Mouse (Mus musculus) MEL (cell line): Measurements from ENCODE around the gene Kdm7a. TPM values are rescaled to one million over a fixed set of nuclear protein-coding genes. Genes with fewer than 3 reads are reported as not detected.

Source experiments
- DNase-seq: peaks from one replicate; pipeline ENCODE4 v3.0.0; 2011; ENCODE audit warnings: low read depth, low spot score
- H3K27ac ChIP-seq: 2 replicates; pipeline ENCODE4 v1.5.1; 2012; ENCODE audit warnings: low read depth, mild to moderate bottlenecking, control low read depth, low read length, moderate library complexity; ENCODE audit not compliant: control insufficient read depth
- H3K27me3 ChIP-seq, 2 experiments: fragments of 150-350 bp in 1 of 2; sonication (generic) in 1 of 2; 2 replicates each; pipeline ENCODE4 v1.6.1; 2012; ENCODE audit warnings: low read length in 2 of 2, mild to moderate bottlenecking in 2 of 2, improper control_type of control experiment in 1 of 2, moderate library complexity in 1 of 2; ENCODE audit not compliant: insufficient read depth in 2 of 2, control insufficient read depth in 1 of 2
- H3K36me3 ChIP-seq, 2 experiments: 2 replicates each; pipeline ENCODE4 v1.6.1; 2012 to 2014; ENCODE audit warnings: low read length in 2 of 2, improper control_type of control experiment in 1 of 2, inconsistent platforms in 1 of 2, mild to moderate bottlenecking in 1 of 2; ENCODE audit not compliant: insufficient read depth in 2 of 2, control insufficient read depth in 1 of 2
- H3K4me1 ChIP-seq, 2 experiments: fragments of 150-350 bp in 1 of 2; sonication (generic) in 1 of 2; 2 replicates each; pipeline ENCODE4 v1.6.1; 2012; ENCODE audit warnings: low read length in 2 of 2, improper control_type of control experiment in 1 of 2, mild to moderate bottlenecking in 1 of 2; ENCODE audit not compliant: insufficient read depth in 2 of 2, control insufficient read depth in 1 of 2
- H3K4me3 ChIP-seq, 2 experiments: fragments of 150-350 bp in 1 of 2; sonication (generic) in 1 of 2; 2 replicates each; pipeline ENCODE4 v1.5.1; 2012; ENCODE audit warnings: low read depth in 2 of 2, low read length in 2 of 2, mild to moderate bottlenecking in 2 of 2, moderate library complexity in 2 of 2, control low read depth in 1 of 2, improper control_type of control experiment in 1 of 2; ENCODE audit not compliant: control insufficient read depth in 1 of 2, insufficient read depth in 1 of 2
- H3K79me2 ChIP-seq: 2 replicates; pipeline ENCODE4 v1.6.1; 2012; ENCODE audit warnings: mild to moderate bottlenecking, low read length, moderate library complexity; ENCODE audit not compliant: control insufficient read depth, poor library complexity, insufficient read depth
- H3K9ac ChIP-seq: 2 replicates; pipeline ENCODE4 v1.6.1; 2012; ENCODE audit warnings: low read depth, mild to moderate bottlenecking, control low read depth, low read length, moderate library complexity; ENCODE audit not compliant: control insufficient read depth, poor library complexity, severe bottlenecking
- H3K9me3 ChIP-seq: fragments of 150-350 bp; sonication (generic); replicated peaks from 2 replicates; pipeline ENCODE4 v1.6.1; 2012; ENCODE audit warnings: mild to moderate bottlenecking, low read length, improper control_type of control experiment, moderate library complexity; ENCODE audit not compliant: insufficient read depth
- BHLHE40 ChIP-seq: IDR thresholded peaks from 2 replicates; pipeline ENCODE4 v1.6.1; 2012; ENCODE audit warnings: low read depth, mild to moderate bottlenecking, inconsistent platforms, low read length, improper control_type of control experiment, borderline replicate concordance
- CHD1 ChIP-seq: IDR thresholded peaks from 2 replicates; pipeline ENCODE4 v1.6.1; 2012; ENCODE audit warnings: low read depth, mild to moderate bottlenecking, inconsistent platforms, low read length, improper control_type of control experiment
- CHD2 ChIP-seq: IDR thresholded peaks from 2 replicates; pipeline ENCODE4 v1.6.1; 2011; ENCODE audit warnings: low read length, improper control_type of control experiment
- EP300 ChIP-seq, 2 experiments: IDR thresholded peaks; 2 replicates each; pipeline ENCODE4 v1.6.1; 2011; ENCODE audit warnings: improper control_type of control experiment in 2 of 2, low read length in 2 of 2, low read depth in 1 of 2, mild to moderate bottlenecking in 1 of 2
- GATA1 ChIP-seq: IDR thresholded peaks from 2 replicates; pipeline ENCODE4 v1.6.1; 2011; ENCODE audit warnings: low read depth, low read length, improper control_type of control experiment
- JUND ChIP-seq: IDR thresholded peaks from 2 replicates; pipeline ENCODE4 v1.6.1; 2011; ENCODE audit warnings: low read depth, mild to moderate bottlenecking, improper control_type of control experiment, low read length
- MAX ChIP-seq: IDR thresholded peaks from 2 replicates; pipeline ENCODE4 v1.6.1; 2011; ENCODE audit warnings: low read length, improper control_type of control experiment
- MYC ChIP-seq: IDR thresholded peaks from 2 replicates; pipeline ENCODE4 v1.6.1; 2011; ENCODE audit warnings: low read depth, mild to moderate bottlenecking, low read length, improper control_type of control experiment, moderate library complexity
- POLR2A ChIP-seq, 2 experiments: IDR thresholded peaks; 2 replicates each; pipeline ENCODE4 v1.6.1; 2011 to 2012; ENCODE audit warnings: low read length in 2 of 2, mild to moderate bottlenecking in 2 of 2, control low read depth in 1 of 2, improper control_type of control experiment in 1 of 2, low read depth in 1 of 2, moderate library complexity in 1 of 2; ENCODE audit not compliant: control insufficient read depth in 1 of 2, insufficient read depth in 1 of 2, poor library complexity in 1 of 2
- POLR2AphosphoS2 ChIP-seq: IDR thresholded peaks from 2 replicates; pipeline ENCODE4 v1.6.1; 2011; ENCODE audit warnings: low read length, improper control_type of control experiment
- TAL1 ChIP-seq: IDR thresholded peaks from 2 replicates; pipeline ENCODE4 v1.6.1; 2012; ENCODE audit warnings: mild to moderate bottlenecking, inconsistent platforms, low read length, moderate library complexity, mixed read lengths
- TBP ChIP-seq: IDR thresholded peaks from 2 replicates; pipeline ENCODE4 v1.8.0; 2011; ENCODE audit warnings: low read depth, low read length, improper control_type of control experiment
- TCF12 ChIP-seq: IDR thresholded peaks from 2 replicates; pipeline ENCODE4 v1.6.1; 2014; ENCODE audit warnings: low read depth, mild to moderate bottlenecking, inconsistent platforms, low read length, improper control_type of control experiment, moderate library complexity
- USF1 ChIP-seq: IDR thresholded peaks from 2 replicates; pipeline ENCODE4 v1.6.1; 2014; ENCODE audit warnings: low read depth, mild to moderate bottlenecking, inconsistent platforms, low read length, improper control_type of control experiment, moderate library complexity
- ZC3H11A ChIP-seq: IDR thresholded peaks from 2 replicates; pipeline ENCODE4 v1.6.1; 2012; ENCODE audit warnings: low read depth, mild to moderate bottlenecking, inconsistent platforms, low read length, improper control_type of control experiment
- ZMIZ1 ChIP-seq: IDR thresholded peaks from 2 replicates; pipeline ENCODE4 v1.6.1; 2012; ENCODE audit warnings: low read depth, mild to moderate bottlenecking, inconsistent platforms, low read length, improper control_type of control experiment, moderate library complexity
- polyA plus RNA-seq, 2 experiments: library from polyadenylated mRNA; stranded (reverse) in 1 of 2; unstranded in 1 of 2; fragments of >175 nt in 1 of 2; fragments of >200 nt in 1 of 2; gene quantifications; 2 replicates each; pipeline versions ENCODE4 v1.2.1 to v1.2.4; 2012; ENCODE audit warnings: low replicate concordance in 2 of 2, low read depth in 1 of 2; ENCODE audit not compliant: insufficient read length in 2 of 2, insufficient read depth in 1 of 2, missing spikeins in 1 of 2
- total RNA-seq: library from RNA; depleted of rRNA; stranded (reverse); fragments of 300-350 nt; gene quantifications from 2 replicates; pipeline ENCODE4 v1.2.3, GENCODE M21; 2012

Kdm7a gene
- total and polyA plus RNA-seq, 3 experiments = 1.7 to 2.5 TPM; not detected in 1

DNA sequence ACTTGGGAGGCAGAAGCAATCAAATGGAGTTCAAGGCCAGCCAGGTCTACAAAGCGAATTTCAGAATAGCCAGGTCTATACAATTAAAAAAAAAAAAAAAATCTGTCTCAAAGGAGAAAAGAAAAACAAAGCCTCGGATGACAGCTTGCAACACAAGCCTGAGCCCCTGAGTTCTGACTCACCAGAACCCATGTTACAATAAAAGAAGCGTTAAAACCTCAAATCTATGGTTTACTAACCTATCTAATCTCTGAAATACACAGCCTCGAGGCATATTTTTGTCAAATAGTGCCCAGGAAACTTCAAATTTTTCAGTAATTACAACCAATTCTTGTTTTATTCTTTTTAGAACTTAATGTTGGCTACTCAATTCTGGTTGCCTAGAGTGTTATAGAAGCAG lies 2.1 kb downstream of the Kdm7a start (continued):
- TF ChIP-seq TBP = 0 out of 2 replicates have a peak, but pooled peaks have one; percentile 0
- no peak for TF ChIP-seq POLR2A (IDR thresholded peaks at IDR 0.05; ENCODE audit: control insufficient read depth in 1 of 2, insufficient read depth in 1 of 2, low read depth in 1 of 2, low read length in 2 of 2, poor library complexity in 1 of 2)
- peak; percentile 8; the same call in 1 of the 2 replicates for TF ChIP-seq TAL1
- TF ChIP-seq CHD2 = no peak

DNA sequence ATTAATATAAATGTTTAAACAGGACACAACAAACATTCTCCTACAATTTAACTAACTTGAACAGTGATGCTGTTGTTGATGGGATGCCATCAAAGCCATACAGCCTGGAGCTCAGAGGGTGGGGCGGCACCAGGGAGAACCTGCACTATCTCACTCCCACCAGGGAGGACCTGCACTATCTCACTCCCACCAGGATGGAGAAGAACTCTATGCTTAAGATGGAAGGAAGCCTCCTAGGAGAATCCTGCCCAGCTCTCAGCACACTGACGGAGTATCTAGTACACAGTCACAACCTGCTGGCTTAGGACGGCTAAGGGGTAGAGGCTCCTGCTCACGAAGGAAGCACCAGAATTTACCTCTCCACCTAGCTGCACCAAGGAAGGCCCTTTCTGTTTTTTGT lies 3.4 kb downstream of the Kdm7a start:
- TF ChIP-seq TBP = 0 out of 2 replicates have a peak, but pooled peaks have one; percentile 44
- TF ChIP-seq EP300 (IDR thresholded peaks at IDR 0.05; ENCODE audit: low read depth in 1 of 2, low read length in 2 of 2) = peak in 1 of 2 experiments; percentile 36; a peak in 2 of 4 replicates
- TF ChIP-seq TAL1 = peak; percentile 81
- peak; percentile 42; the same call in 1 of the 2 replicates for TF ChIP-seq GATA1
- TF ChIP-seq TCF12 = peak; percentile 43; the same call in 1 of the 2 replicates
- TF ChIP-seq MYC = no peak
- Histone ChIP-seq H3K9ac (no peak overlapping the region), H3K27me3 (no peaks in the 10 kb centered on the region), H3K9me3 (no peaks in the 10 kb centered on the region), H3K4me1 (peaks cover 10 to 13% of the 10 kb centered on the region in 2 experiments), H3K79me2 (peaks cover 7% of the 10 kb centered on the region), H3K27ac (no peak overlapping the region), H3K36me3 (peaks cover 0 to 12% of the 10 kb centered on the region in 2 experiments; a peak in 2 of 4 replicates), H3K4me3 (no peak overlapping the region)
- DNase-seq = peak; percentile 53

DNA sequence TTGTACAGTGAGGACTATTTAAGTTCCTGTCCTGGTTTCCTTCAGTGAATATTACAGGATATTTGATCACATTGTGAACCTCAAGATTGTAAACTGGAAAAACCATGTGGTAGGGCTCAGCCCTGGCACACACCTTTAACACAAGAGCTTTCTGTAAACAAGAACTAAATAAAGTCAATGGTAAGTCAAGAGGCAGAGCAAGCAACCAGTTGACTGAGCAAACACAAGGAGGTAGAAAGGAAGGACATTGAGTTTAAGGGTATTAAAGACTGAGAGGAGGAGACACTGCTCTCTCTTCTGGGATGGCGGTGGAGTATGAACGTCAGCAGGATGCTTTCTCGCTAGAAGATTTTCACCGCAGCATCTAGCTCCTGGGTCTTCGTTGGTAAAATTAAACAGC lies 13.6 kb downstream of the Kdm7a start:
- H3K4me3 ChIP-seq = no peak overlapping the region
- DNase-seq = no peak
- no peaks in the 10 kb centered on the region for H3K27me3 ChIP-seq
- TF ChIP-seq TAL1 (no peak), EP300 (IDR thresholded peaks at IDR 0.05; ENCODE audit: low read depth in 1 of 2, low read length in 2 of 2) (no peak), ZMIZ1 (no peak), POLR2AphosphoS2 (no peak), CHD1 (no peak), USF1 (no peak), JUND (no peak), ZC3H11A (no peak), BHLHE40 (no peak), MAX (no peak), TCF12 (no peak)
- H3K4me1 ChIP-seq = peaks cover 7 to 13% of the 10 kb centered on the region in 2 experiments; a peak in 3 of 4 replicates
- H3K9me3 ChIP-seq = no peaks in the 10 kb centered on the region
- peaks cover 0 to 10% of the 10 kb centered on the region in 2 experiments; a peak in 3 of 4 replicates for H3K36me3 ChIP-seq
- H3K79me2 ChIP-seq = no peaks in the 10 kb centered on the region; the same call in 1 of the 2 replicates
- H3K27ac ChIP-seq = no peak overlapping the region
- H3K9ac ChIP-seq = no peak overlapping the region
